Mouse (Mus musculus) forebrain, embryonic 10.5 days (tissue): Measurements from ENCODE around the gene Ooep. TPM values are rescaled to one million over a fixed set of nuclear protein-coding genes. Genes with fewer than 3 reads are reported as not detected.
"Not testable (repeated sequence)": the region's sequence is repeated elsewhere in the genome, so short reads cannot be mapped to it uniquely, and the experiment has no call there.

Experiments used
- DNase-seq: peaks from one replicate; pipeline ENCODE4 v3.0.0-alpha.2; 2017; ENCODE audit warnings: low spot score; ENCODE audit errors: extremely low spot score
- H3K27ac ChIP-seq: fragments of 300-500 bp; sonication (generic); 2 replicates; pipeline ENCODE4 v1.5.1; 2016; ENCODE audit warnings: mild to moderate bottlenecking
- H3K27me3 ChIP-seq: fragments of 300-500 bp; sonication (generic); 2 replicates; pipeline ENCODE4 v1.6.1; 2016; ENCODE audit warnings: mild to moderate bottlenecking; ENCODE audit not compliant: poor library complexity, severe bottlenecking
- H3K36me3 ChIP-seq: fragments of 300-500 bp; sonication (generic); replicated peaks from 2 replicates; pipeline ENCODE4 v1.6.1; 2016; ENCODE audit warnings: mild to moderate bottlenecking, moderate library complexity
- H3K4me1 ChIP-seq: fragments of 300-500 bp; sonication (generic); 2 replicates; pipeline ENCODE4 v1.6.1; 2016
- H3K4me3 ChIP-seq: fragments of 300-500 bp; sonication (generic); 2 replicates; pipeline ENCODE4 v1.5.1; 2016; ENCODE audit warnings: mild to moderate bottlenecking, moderate library complexity
- H3K9me3 ChIP-seq: fragments of 300-500 bp; sonication (generic); 2 replicates; pipeline ENCODE4 v1.6.1; 2016; ENCODE audit warnings: mild to moderate bottlenecking, moderate library complexity
- WGBS: fragments of 180-500 bp; shearing (Covaris S2); methylation state at CpG from one replicate; pipeline ENCODE4 v1.1.7; 2016; 5-methylcytosine and 5-hydroxymethylcytosine counted together
- polyA plus RNA-seq: library from polyadenylated mRNA; unstranded; fragments of >200 nt; fragmentation: Nextera tagmentation; extraction: Ambion mirVana; gene quantifications from 2 replicates; pipeline ENCODE4 v1.2.1, GENCODE M21; 2016

The Ooep gene
- polyA plus RNA-seq, 1 experiment from 2014 or later, result 3.2 TPM

- WGBS, result 49% methylated on average over 2 of the region's 2 CpGs
- H3K4me1 ChIP-seq, result no peaks in the 10 kb centered on the region
- H3K4me3 ChIP-seq, result no peak overlapping the region
- DNase-seq, result no peak
- H3K27me3 ChIP-seq, result no peaks in the 10 kb centered on the region
- no peaks in the 10 kb centered on the region for H3K36me3 ChIP-seq
- no peaks in the 10 kb centered on the region for H3K9me3 ChIP-seq
- no peak overlapping the region for H3K27ac ChIP-seq
Observed at GRCm38 (mm10) chr9:78360484-78360872, 18.0 kb downstream of the Ooep start.

DNA sequence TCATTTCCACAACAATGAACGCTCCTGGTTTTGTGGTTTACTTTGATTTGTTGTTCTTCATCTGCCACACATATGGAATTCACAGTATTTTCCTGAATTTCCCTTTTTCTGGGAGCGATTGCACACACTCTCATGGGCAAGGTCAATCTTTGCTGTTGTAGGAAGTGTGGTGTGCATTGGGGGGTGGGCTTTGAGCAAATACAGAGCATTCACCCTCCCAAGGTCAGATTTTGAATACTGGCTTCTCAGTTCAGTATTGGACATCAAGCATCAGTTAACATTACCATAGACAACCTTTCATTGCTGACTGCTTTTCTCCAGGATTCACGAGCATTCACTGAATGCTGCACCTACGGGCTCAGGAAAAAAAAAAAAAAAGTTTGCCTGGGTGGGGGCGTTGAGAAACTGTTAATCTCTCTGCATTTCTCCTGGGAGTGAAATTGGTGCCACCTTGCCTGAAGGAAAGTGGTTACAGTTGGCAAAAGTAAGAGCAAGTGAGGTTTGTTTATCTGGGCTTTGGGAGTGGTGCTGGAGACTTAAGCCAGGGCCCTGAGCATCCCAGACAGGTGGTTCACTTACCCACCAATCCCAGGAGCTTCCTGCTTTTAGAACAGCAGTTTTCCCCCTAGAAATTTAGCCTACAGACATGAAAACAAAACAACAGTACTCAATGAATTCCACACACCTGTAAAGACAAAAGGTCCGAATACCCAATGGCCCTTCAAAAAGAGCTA lies 18.6 kb downstream of the Ooep start:
- H3K4me1 ChIP-seq, result no peaks in the 10 kb centered on the region
- H3K4me3 ChIP-seq, result no peak overlapping the region
- WGBS, result 79% methylated on average over 6 of the region's 6 CpGs
- DNase-seq, result no peak
- no peaks in the 10 kb centered on the region for H3K27me3 ChIP-seq
- no peak overlapping the region for H3K27ac ChIP-seq
- H3K9me3 ChIP-seq, result no peaks in the 10 kb centered on the region
- H3K36me3 ChIP-seq, result no peaks in the 10 kb centered on the region

- 15% methylated on average over 9 of the region's 9 CpGs for WGBS
- H3K9me3 ChIP-seq, result no peaks in the 10 kb centered on the region
- no peaks in the 10 kb centered on the region for H3K36me3 ChIP-seq
- H3K4me1 ChIP-seq, result no peaks in the 10 kb centered on the region
- no peak overlapping the region for H3K27ac ChIP-seq
- DNase-seq, result peak; percentile 69
- H3K27me3 ChIP-seq, result no peaks in the 10 kb centered on the region
- H3K4me3 ChIP-seq, result no peak overlapping the region
Observed at GRCm38 (mm10) chr9:78358053-78358452, 20.5 kb downstream of the Ooep start.

- WGBS, result 91% methylated on average over 8 of the region's 8 CpGs
- H3K4me3 ChIP-seq, result no peak within 1 kb of the TSS
- H3K9me3 ChIP-seq, result no peaks in the 10 kb centered on the region
- no peak for DNase-seq
- no peaks in the 10 kb centered on the region for H3K4me1 ChIP-seq
- H3K36me3 ChIP-seq, result no peaks in the 10 kb centered on the region
- H3K27ac ChIP-seq, result no peak within 1 kb of the TSS
- H3K27me3 ChIP-seq, result no peaks in the 10 kb centered on the region
Observed at GRCm38 (mm10) chr9:78355611-78356010, 22.9 kb downstream of the Ooep start, which contains the start of gene Gsta2. Gene Gsta2, minus strand, starts transcription at chr9:78355788.

GRCm38 (mm10) chr9:78354665-78355578 lies 23.6 kb downstream of the Ooep start:
- no peak for DNase-seq
- Histone ChIP-seq H3K27ac (no peak overlapping the region), H3K9me3 (no peaks in the 10 kb centered on the region), H3K36me3 (no peaks in the 10 kb centered on the region), H3K4me1 (no peaks in the 10 kb centered on the region), H3K4me3 (no peak overlapping the region), H3K27me3 (no peaks in the 10 kb centered on the region)
- WGBS, result 85% methylated on average over 11 of the region's 11 CpGs

- no peak for DNase-seq
- H3K4me3 ChIP-seq, result no peak overlapping the region
- no peak overlapping the region for H3K27ac ChIP-seq
- no peaks in the 10 kb centered on the region for H3K9me3 ChIP-seq
- WGBS, result 90% methylated on average over 6 of the region's 6 CpGs
- no peaks in the 10 kb centered on the region for H3K36me3 ChIP-seq
- no peaks in the 10 kb centered on the region for H3K27me3 ChIP-seq
- H3K4me1 ChIP-seq, result no peaks in the 10 kb centered on the region
Observed at GRCm38 (mm10) chr9:78351504-78352220, 26.9 kb downstream of the Ooep start.

DNA sequence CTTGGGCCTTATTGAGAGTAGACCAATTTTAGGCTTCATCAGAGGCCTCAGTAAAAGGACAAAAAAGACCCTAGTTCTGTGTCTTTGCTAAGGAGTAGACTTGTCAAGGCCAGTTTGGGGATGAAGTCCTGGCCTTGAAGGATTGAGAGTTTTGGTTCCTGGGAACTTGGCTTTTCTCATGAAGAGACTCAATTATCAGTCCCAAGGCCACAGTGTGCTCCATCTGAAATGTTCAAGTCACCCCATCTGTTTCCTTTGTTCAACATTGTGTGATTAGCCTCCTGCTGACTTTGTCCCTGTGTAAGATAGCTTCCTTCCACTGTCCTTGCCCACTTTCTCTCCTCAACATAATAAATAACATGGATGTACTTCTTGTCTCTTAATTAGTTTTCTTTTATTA lies 28.5 kb downstream of the Ooep start:
- H3K27me3 ChIP-seq, H3K27ac ChIP-seq, H3K9me3 ChIP-seq, H3K4me3 ChIP-seq, DNase-seq, H3K36me3 ChIP-seq, H3K4me1 ChIP-seq: not testable (repeated sequence)

GRCm38 (mm10) chr9:78349141-78349540 lies 29.4 kb downstream of the Ooep start:
- H3K4me3 ChIP-seq, H3K9me3 ChIP-seq, H3K4me1 ChIP-seq, H3K27me3 ChIP-seq, H3K27ac ChIP-seq, H3K36me3 ChIP-seq, DNase-seq: not testable (repeated sequence)
- WGBS, result 81% methylated on average over 3 of the region's 3 CpGs

- WGBS, result 71% methylated on average over 6 of the region's 6 CpGs
- H3K27ac ChIP-seq, H3K27me3 ChIP-seq, H3K9me3 ChIP-seq, H3K4me1 ChIP-seq, H3K4me3 ChIP-seq, DNase-seq, H3K36me3 ChIP-seq: not testable (repeated sequence)
Observed at GRCm38 (mm10) chr9:78348206-78349004, 30.1 kb downstream of the Ooep start.

GRCm38 (mm10) chr9:78347004-78347403 lies 31.5 kb downstream of the Ooep start:
- Histone ChIP-seq H3K36me3 (no peaks in the 10 kb centered on the region), H3K9me3 (no peaks in the 10 kb centered on the region), H3K4me3 (no peak overlapping the region), H3K27me3 (no peaks in the 10 kb centered on the region), H3K27ac (no peak overlapping the region), H3K4me1 (no peaks in the 10 kb centered on the region)
- no peak for DNase-seq
- WGBS, result 63% methylated on average over 3 of the region's 3 CpGs

- not testable (repeated sequence) for H3K27ac ChIP-seq, H3K27me3 ChIP-seq, H3K4me1 ChIP-seq, H3K4me3 ChIP-seq, DNase-seq, H3K36me3 ChIP-seq, H3K9me3 ChIP-seq
- WGBS, result 73% methylated on average over 4 of the region's 4 CpGs
Observed at GRCm38 (mm10) chr9:78345235-78345634, 33.3 kb downstream of the Ooep start.

- WGBS, result 89% methylated on average over 9 of the region's 9 CpGs
- not testable (repeated sequence) for H3K36me3 ChIP-seq, DNase-seq, H3K4me3 ChIP-seq, H3K27ac ChIP-seq, H3K4me1 ChIP-seq, H3K9me3 ChIP-seq, H3K27me3 ChIP-seq
Observed at GRCm38 (mm10) chr9:78343055-78343454, 35.5 kb downstream of the Ooep start.
